Mouse (Mus musculus): ENCODE measurements around the gene Donson. TPM values are rescaled to one million over a fixed set of nuclear protein-coding genes. Genes with fewer than 3 reads are reported as not detected.

Gene Donson
- 13.1 TPM for polyA plus RNA-seq (2017; shearing (Covaris generic))

GRCm38 (mm10) chr16:91688619-91689334 lies at the start of gene Donson:
TSS of gene Donson (minus strand) at chr16:91688770.

GRCm38 (mm10) chr16:91729066-91729482 lies 40.5 kb upstream of the Donson start, which contains the start of gene Itsn1:
TSS of gene Itsn1 (plus strand) at chr16:91729281.

GRCm38 (mm10) chr16:91728123-91729065 lies 39.8 kb upstream of the Donson start, which contains the start of gene Cryzl1:
TSS of gene Cryzl1 (minus strand) at chr16:91728975.

GRCm38 (mm10) chr16:91647461-91648219 lies 40.9 kb downstream of the Donson start, which contains the start of gene Son:
TSS of gene Son (plus strand) at chr16:91647506.

GRCm38 (mm10) chr16:91646681-91647419 lies 41.7 kb downstream of the Donson start, which contains the start of gene Gart:
TSS of gene Gart (minus strand) at chr16:91646952.

Other genes with a start within 250 kb of the Donson start
- 218 TPM for gene Ifnar1, start 203.5 kb downstream of the Donson start, polyA plus RNA-seq (2017; shearing (Covaris generic))
- 22.2 TPM for gene Ifngr2, start 141.7 kb downstream of the Donson start, polyA plus RNA-seq (2017; shearing (Covaris generic))
- gene Tmem50b, start 91.0 kb downstream of the Donson start, polyA plus RNA-seq (2017; shearing (Covaris generic)), result 37.5 TPM
- gene Dnajc28, start 69.7 kb downstream of the Donson start, polyA plus RNA-seq (2017; shearing (Covaris generic)), result 2.4 TPM
- gene Gart, start 41.8 kb downstream of the Donson start, polyA plus RNA-seq (2017; shearing (Covaris generic)), result 139 TPM
- 171 TPM for gene Son, start 41.3 kb downstream of the Donson start, polyA plus RNA-seq (2017; shearing (Covaris generic))
- gene Cryzl1, start 40.2 kb upstream of the Donson start, polyA plus RNA-seq (2017; shearing (Covaris generic)), result 89.9 TPM
- gene Itsn1, start 40.5 kb upstream of the Donson start, polyA plus RNA-seq (2017; shearing (Covaris generic)), result 2.9 TPM